Mouse (Mus musculus): ENCODE results near the gene Aff3. TPM values are rescaled to one million over a fixed set of nuclear protein-coding genes. Genes with fewer than 3 reads are reported as not detected.
A peak's percentile ranks its signal among the peaks of the same experiment; 100 is the strongest.

Aff3 gene
- polyA plus RNA-seq, 1 experiment = not detected

- Histone ChIP-seq H3K4me3 (ENCODE audit: insufficient read depth, low read depth, low read length) (no peak overlapping the region), H3K27ac (ENCODE audit: insufficient read depth, low read depth, low read length) (no peak overlapping the region), H3K4me1 (ENCODE audit: control insufficient read depth, insufficient read depth, low read length) (no peaks in the 10 kb centered on the region)
- 90% methylated on average over 2 of the region's 2 CpGs for WGBS
- TF ChIP-seq CTCF (IDR thresholded peaks at IDR 0.05; ENCODE audit: insufficient read depth, low read depth, low read length) (no peak), POLR2A (IDR thresholded peaks at IDR 0.05; ENCODE audit: insufficient read depth, low read depth, low read length) (no peak)
Observed at GRCm38 (mm10) chr1:38140911-38141310, 523.8 kb downstream of the Aff3 start.

- no peak for TF ChIP-seq POLR2A (IDR thresholded peaks at IDR 0.05; ENCODE audit: insufficient read depth, low read depth, low read length)
- TF ChIP-seq CTCF (IDR thresholded peaks at IDR 0.05; ENCODE audit: insufficient read depth, low read depth, low read length) = no peak
- 75% methylated on average over 2 of the region's 2 CpGs for WGBS
- no peaks in the 10 kb centered on the region for H3K4me1 ChIP-seq (ENCODE audit: control insufficient read depth, insufficient read depth, low read length)
- H3K4me3 ChIP-seq (ENCODE audit: insufficient read depth, low read depth, low read length) = no peak overlapping the region
- H3K27ac ChIP-seq (ENCODE audit: insufficient read depth, low read depth, low read length) = no peak overlapping the region
Observed at GRCm38 (mm10) chr1:38139396-38139795, 525.4 kb downstream of the Aff3 start.

- Histone ChIP-seq H3K27ac (ENCODE audit: insufficient read depth, low read depth, low read length) (no peak overlapping the region), H3K4me1 (ENCODE audit: control insufficient read depth, insufficient read depth, low read length) (no peaks in the 10 kb centered on the region), H3K4me3 (ENCODE audit: insufficient read depth, low read depth, low read length) (no peak overlapping the region)
- TF ChIP-seq POLR2A (IDR thresholded peaks at IDR 0.05; ENCODE audit: insufficient read depth, low read depth, low read length) (no peak), CTCF (IDR thresholded peaks at IDR 0.05; ENCODE audit: insufficient read depth, low read depth, low read length) (no peak)
- 58% methylated on average over 6 of the region's 6 CpGs for WGBS
Observed at GRCm38 (mm10) chr1:38132942-38133341, 531.8 kb downstream of the Aff3 start.

- TF ChIP-seq CTCF (IDR thresholded peaks at IDR 0.05; ENCODE audit: insufficient read depth, low read depth, low read length) = no peak
- no peak for TF ChIP-seq POLR2A (IDR thresholded peaks at IDR 0.05; ENCODE audit: insufficient read depth, low read depth, low read length)
- Histone ChIP-seq H3K27ac (ENCODE audit: insufficient read depth, low read depth, low read length) (no peak overlapping the region), H3K4me1 (ENCODE audit: control insufficient read depth, insufficient read depth, low read length) (no peaks in the 10 kb centered on the region), H3K4me3 (ENCODE audit: insufficient read depth, low read depth, low read length) (no peak overlapping the region)
- 53% methylated on average over 10 of the region's 10 CpGs for WGBS
Observed at GRCm38 (mm10) chr1:38130715-38131483, 533.9 kb downstream of the Aff3 start.

GRCm38 (mm10) chr1:38129501-38130267 lies 535.1 kb downstream of the Aff3 start, which contains the start of gene Rev1:
Rev1 (minus strand) TSS chr1:38129801.
- TF ChIP-seq CTCF (IDR thresholded peaks at IDR 0.05; ENCODE audit: insufficient read depth, low read depth, low read length) (peak; percentile 88), POLR2A (IDR thresholded peaks at IDR 0.05; ENCODE audit: insufficient read depth, low read depth, low read length) (peak; percentile 49)
- peak within 1 kb of the TSS; percentile 66 for H3K4me3 ChIP-seq (ENCODE audit: insufficient read depth, low read depth, low read length)
- under 1% methylated on average over 109 of the region's 122 CpGs for WGBS
- H3K27ac ChIP-seq (ENCODE audit: insufficient read depth, low read depth, low read length) = peak within 1 kb of the TSS; percentile 93
- H3K4me1 ChIP-seq (ENCODE audit: control insufficient read depth, insufficient read depth, low read length) = no peaks in the 10 kb centered on the region

- H3K4me3 ChIP-seq (ENCODE audit: insufficient read depth, low read depth, low read length) = peak overlapping the region; percentile 66
- TF ChIP-seq CTCF (IDR thresholded peaks at IDR 0.05; ENCODE audit: insufficient read depth, low read depth, low read length) = no peak
- no peak for TF ChIP-seq POLR2A (IDR thresholded peaks at IDR 0.05; ENCODE audit: insufficient read depth, low read depth, low read length)
- WGBS = under 1% methylated on average over 61 of the region's 68 CpGs
- H3K4me1 ChIP-seq (ENCODE audit: control insufficient read depth, insufficient read depth, low read length) = no peaks in the 10 kb centered on the region
- H3K27ac ChIP-seq (ENCODE audit: insufficient read depth, low read depth, low read length) = peak overlapping the region; percentile 47
Observed at GRCm38 (mm10) chr1:38128919-38129436, 535.8 kb downstream of the Aff3 start.

Other genes starting within 250 kb of the Aff3 start
- 59.8 TPM in 1 of 2 replicates, not detected in the other for gene Lonrf2, start 171.8 kb upstream of the Aff3 start, polyA plus RNA-seq (2012; ENCODE audit: insufficient read depth, insufficient read length, low replicate concordance, missing spikeins)
- not detected in 2 replicates for gene Chst10, start 233.2 kb upstream of the Aff3 start, polyA plus RNA-seq (2012; ENCODE audit: insufficient read depth, insufficient read length, low replicate concordance, missing spikeins)